Mouse (Mus musculus) adipose tissue, adult 10 weeks (tissue): ENCODE measurements around the gene Cnga3. TPM values are rescaled to one million over a fixed set of nuclear protein-coding genes. Genes with fewer than 3 reads are reported as not detected.

Experiments used
- polyA plus RNA-seq: library from polyadenylated mRNA; stranded (reverse); fragments of 350-450 nt; fragmentation: Illumina TruSeq; extraction: RNeasy Lipid Tissue Mini Kit (QIAGEN cat#74804); gene quantifications from one replicate; pipeline ENCODE4 v1.2.3, GENCODE M21; 2014; ENCODE audit warnings: low read depth, low replicate concordance

Gene Cnga3
- polyA plus RNA-seq = 0.10 TPM

GRCm38 (mm10) chr1:37214144-37214543 is at the start of gene Cnga3:
Gene Cnga3 (plus strand): TSS chr1:37214434.

GRCm38 (mm10) chr1:37299540-37300491 is 85.6 kb downstream of the Cnga3 start, which contains the start of gene Inpp4a:
Gene Inpp4a (plus strand): TSS chr1:37299865.

Other genes starting within 250 kb of the Cnga3 start
- 9.1 TPM for gene Vwa3b, start 187.8 kb upstream of the Cnga3 start, polyA plus RNA-seq
- gene Inpp4a, start 85.4 kb downstream of the Cnga3 start, polyA plus RNA-seq = 7.1 TPM
- 56.8 TPM for gene Coa5, start 215.7 kb downstream of the Cnga3 start, polyA plus RNA-seq
- gene Unc50, start 215.7 kb downstream of the Cnga3 start, polyA plus RNA-seq = 62.7 TPM